Mouse (Mus musculus) embryo, embryonic 11 days (tissue): ENCODE data around the gene Hlf.

ENCODE experiments used
- DNase-seq: peaks from one replicate; pipeline ENCODE4 v3.0.0-alpha.2; 2015

Gene Hlf

GRCm38 (mm10) chr11:90390817-90391173, at the start of gene Hlf:
TSS of gene Hlf (minus strand) at chr11:90390895.
- peak; percentile 97 for DNase-seq

DNA sequence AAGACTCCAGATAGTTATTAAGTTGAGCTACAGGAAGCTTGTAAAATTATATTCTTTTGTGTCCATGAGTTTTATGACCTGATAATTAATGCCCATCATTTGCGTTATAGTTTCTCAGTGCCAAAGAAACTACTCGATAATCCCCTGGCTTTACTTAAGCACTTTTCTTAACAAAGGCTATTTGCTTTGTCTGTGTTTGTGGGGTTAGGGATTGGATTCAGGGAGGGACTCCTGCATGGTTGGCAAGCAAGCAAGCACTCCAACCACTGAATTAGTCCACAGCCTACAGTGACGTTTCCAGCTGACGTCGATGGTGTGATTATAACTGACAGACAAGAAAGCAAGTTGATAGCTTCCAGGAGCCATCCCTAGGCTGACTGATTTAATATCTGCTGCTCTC, 48.1 kb upstream of the Hlf start:
- no peak for DNase-seq

DNA sequence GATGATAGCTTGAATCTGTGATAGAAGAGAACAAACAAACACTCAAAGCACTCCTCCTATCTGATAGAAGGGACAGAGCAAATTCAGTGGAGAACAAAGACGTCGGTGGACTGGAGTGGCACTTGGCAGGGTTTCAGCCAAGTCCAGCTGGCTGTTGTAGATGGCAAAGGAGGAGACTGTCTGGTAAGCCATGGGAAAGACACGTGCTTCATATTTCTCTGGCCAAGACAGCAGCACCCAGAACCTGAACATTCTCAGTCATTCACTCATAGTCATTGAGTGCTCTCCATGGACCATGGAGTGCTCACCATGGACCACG, 34.5 kb upstream of the Hlf start:
- no peak for DNase-seq

- DNase-seq = peak; percentile 58
These were observed 33.9 kb upstream of the Hlf start for GRCm38 (mm10) chr11:90424334-90425206.

GRCm38 (mm10) chr11:90423896-90424295, 33.2 kb upstream of the Hlf start:
- peak; percentile 10 for DNase-seq

DNA sequence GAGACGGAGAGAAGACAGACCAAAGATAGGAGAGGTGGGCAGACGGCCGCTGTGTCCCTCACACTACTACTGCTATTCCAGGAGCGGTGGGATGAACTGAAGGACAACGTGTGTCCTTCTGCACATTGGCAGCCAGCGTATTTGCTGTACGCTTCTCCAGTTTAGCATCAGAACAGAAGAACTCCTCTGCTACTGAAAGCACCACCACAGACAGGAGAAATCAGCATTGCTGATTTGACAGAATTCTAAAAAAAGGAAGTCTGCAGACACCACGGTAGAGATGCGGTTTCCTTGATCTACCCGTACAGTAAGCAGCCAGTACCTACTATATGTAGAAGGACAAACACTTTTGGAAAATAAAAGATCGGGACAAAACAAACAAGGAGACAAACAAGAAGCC, 29.0 kb upstream of the Hlf start:
- DNase-seq = no peak

- DNase-seq = peak; percentile 98
These were observed 27.2 kb upstream of the Hlf start for GRCm38 (mm10) chr11:90417921-90418320.

GRCm38 (mm10) chr11:90417011-90417410, 26.3 kb upstream of the Hlf start:
- DNase-seq = no peak

- no peak for DNase-seq
These were observed 8.2 kb upstream of the Hlf start for GRCm38 (mm10) chr11:90398850-90399249.

DNA sequence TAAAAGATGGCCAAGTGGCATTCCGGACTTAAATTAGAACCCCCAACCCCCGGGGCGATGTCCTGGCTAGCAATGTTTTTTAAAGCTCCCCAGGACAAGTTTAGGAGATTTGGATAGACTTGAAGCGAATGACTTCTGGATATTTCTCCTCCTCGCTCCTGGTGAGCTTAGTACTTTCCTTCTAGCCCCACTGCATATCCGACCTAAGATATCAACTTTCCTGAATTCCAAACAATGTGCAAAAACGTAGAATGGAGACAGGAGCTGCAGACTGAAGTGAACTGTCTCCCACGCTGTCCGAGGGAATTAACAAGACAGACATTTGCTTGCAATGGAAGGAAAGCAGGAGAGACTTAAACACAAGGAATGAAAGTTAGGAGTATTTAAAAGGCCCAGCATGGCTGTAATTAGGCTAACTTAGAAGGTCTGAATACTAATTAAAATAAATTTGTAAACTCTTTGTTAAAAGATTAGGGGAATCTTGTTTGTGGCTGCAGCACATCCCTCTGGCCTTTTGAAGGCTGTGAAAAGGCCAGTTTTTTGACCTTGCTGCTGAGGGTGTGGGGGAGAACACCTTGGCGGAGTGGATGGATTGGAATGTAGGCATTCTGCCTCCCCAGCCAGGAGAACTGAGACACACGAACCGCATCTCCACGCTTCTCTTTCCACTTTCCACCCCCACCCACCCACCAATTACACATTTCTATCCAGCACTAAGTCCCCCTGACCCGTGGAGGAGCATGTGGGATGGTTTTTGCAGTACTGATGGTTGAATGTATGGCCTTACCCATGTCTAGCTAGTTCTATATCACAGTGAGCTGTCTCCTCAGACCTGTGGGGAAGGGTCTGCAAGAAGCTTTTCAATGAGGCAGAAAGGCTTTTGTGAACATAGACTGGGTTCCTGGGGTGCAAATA, 833 bp upstream of the Hlf start:
- peak; percentile 11 for DNase-seq

GRCm38 (mm10) chr11:90389902-90390816, 536 bp downstream of the Hlf start:
- DNase-seq = no peak

GRCm38 (mm10) chr11:90389174-90389901, 1.4 kb downstream of the Hlf start:
- peak; percentile 58 for DNase-seq

- DNase-seq = no peak
These were observed 2.9 kb downstream of the Hlf start for GRCm38 (mm10) chr11:90387501-90388440.

DNA sequence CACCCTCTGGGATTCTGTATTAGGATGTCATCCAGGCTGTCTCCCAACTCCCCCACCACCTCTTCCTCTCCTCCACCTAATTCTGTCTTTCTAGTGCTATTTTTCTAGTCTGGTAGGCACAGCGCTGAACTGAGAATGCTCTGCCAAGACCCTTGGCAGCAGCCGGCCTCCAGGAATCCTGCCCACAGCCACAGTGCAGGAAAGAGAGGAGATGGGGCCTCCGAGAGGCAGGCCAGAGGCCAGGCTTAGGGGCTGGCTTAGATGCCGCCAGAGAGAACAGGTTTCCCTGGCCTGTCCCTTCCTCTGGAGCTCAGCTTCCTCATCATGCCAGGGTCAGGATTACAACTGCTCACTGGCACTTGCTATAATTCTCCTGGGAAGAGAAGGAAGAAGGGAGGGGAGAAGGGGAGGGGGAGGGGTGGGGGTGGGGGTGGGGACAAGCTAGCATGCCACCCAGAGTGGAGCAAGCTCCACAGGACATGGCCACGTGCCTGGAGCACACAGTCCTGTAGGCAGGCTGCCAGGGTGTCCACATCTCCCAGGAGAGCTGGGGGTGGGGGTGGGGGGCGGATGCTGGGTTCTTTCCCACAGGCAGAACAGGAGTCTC, 8.6 kb downstream of the Hlf start:
- no peak for DNase-seq

GRCm38 (mm10) chr11:90381113-90381512, 9.6 kb downstream of the Hlf start:
- no peak for DNase-seq

- no peak for DNase-seq
These were observed 10.5 kb downstream of the Hlf start for GRCm38 (mm10) chr11:90380131-90380685.

GRCm38 (mm10) chr11:90378008-90378407, 12.7 kb downstream of the Hlf start:
- no peak for DNase-seq

DNA sequence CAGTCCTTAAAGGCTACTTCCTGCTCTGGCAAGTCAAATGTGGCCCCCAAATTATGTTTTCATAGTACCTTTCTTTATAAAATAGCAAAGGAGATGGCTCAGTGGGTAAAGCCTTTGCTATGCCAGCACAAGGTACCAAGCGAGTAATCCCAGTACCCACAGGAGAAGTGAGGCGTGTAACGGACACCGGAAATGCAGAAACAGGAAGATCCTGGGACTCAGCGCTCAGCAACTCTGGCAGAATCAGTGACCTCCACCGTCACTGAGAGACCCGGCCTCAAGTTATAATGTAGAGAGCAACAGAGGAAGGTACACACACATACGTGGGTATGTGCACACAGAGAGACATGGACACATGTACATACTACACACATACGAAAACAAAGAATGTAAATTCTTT, 14.3 kb downstream of the Hlf start:
- DNase-seq = no peak

GRCm38 (mm10) chr11:90371470-90372100, 19.1 kb downstream of the Hlf start:
- DNase-seq = no peak

- DNase-seq = no peak
These were observed 19.9 kb downstream of the Hlf start for GRCm38 (mm10) chr11:90370789-90371291.
